Mouse (Mus musculus) MEL (cell line): ENCODE data around the gene Amh. TPM values are rescaled to one million over a fixed set of nuclear protein-coding genes. Genes with fewer than 3 reads are reported as not detected.

Experiments used
- DNase-seq: peaks from one replicate; pipeline ENCODE4 v3.0.0; 2011; ENCODE audit warnings: low read depth, low spot score
- H3K27ac ChIP-seq: 2 replicates; pipeline ENCODE4 v1.5.1; 2012; ENCODE audit warnings: low read depth, mild to moderate bottlenecking, control low read depth, low read length, moderate library complexity; ENCODE audit not compliant: control insufficient read depth
- H3K27me3 ChIP-seq, 2 experiments: fragments of 150-350 bp in 1 of 2; sonication (generic) in 1 of 2; 2 replicates each; pipeline ENCODE4 v1.6.1; 2012; ENCODE audit warnings: low read length in 2 of 2, mild to moderate bottlenecking in 2 of 2, improper control_type of control experiment in 1 of 2, moderate library complexity in 1 of 2; ENCODE audit not compliant: insufficient read depth in 2 of 2, control insufficient read depth in 1 of 2
- H3K36me3 ChIP-seq, 2 experiments: 2 replicates each; pipeline ENCODE4 v1.6.1; 2012 to 2014; ENCODE audit warnings: low read length in 2 of 2, improper control_type of control experiment in 1 of 2, inconsistent platforms in 1 of 2, mild to moderate bottlenecking in 1 of 2; ENCODE audit not compliant: insufficient read depth in 2 of 2, control insufficient read depth in 1 of 2
- H3K4me1 ChIP-seq, 2 experiments: fragments of 150-350 bp in 1 of 2; sonication (generic) in 1 of 2; 2 replicates each; pipeline ENCODE4 v1.6.1; 2012; ENCODE audit warnings: low read length in 2 of 2, improper control_type of control experiment in 1 of 2, mild to moderate bottlenecking in 1 of 2; ENCODE audit not compliant: insufficient read depth in 2 of 2, control insufficient read depth in 1 of 2
- H3K4me3 ChIP-seq, 2 experiments: fragments of 150-350 bp in 1 of 2; sonication (generic) in 1 of 2; 2 replicates each; pipeline ENCODE4 v1.5.1; 2012; ENCODE audit warnings: low read depth in 2 of 2, low read length in 2 of 2, mild to moderate bottlenecking in 2 of 2, moderate library complexity in 2 of 2, control low read depth in 1 of 2, improper control_type of control experiment in 1 of 2; ENCODE audit not compliant: control insufficient read depth in 1 of 2, insufficient read depth in 1 of 2
- H3K79me2 ChIP-seq: 2 replicates; pipeline ENCODE4 v1.6.1; 2012; ENCODE audit warnings: mild to moderate bottlenecking, low read length, moderate library complexity; ENCODE audit not compliant: control insufficient read depth, poor library complexity, insufficient read depth
- H3K9ac ChIP-seq: 2 replicates; pipeline ENCODE4 v1.6.1; 2012; ENCODE audit warnings: low read depth, mild to moderate bottlenecking, control low read depth, low read length, moderate library complexity; ENCODE audit not compliant: control insufficient read depth, poor library complexity, severe bottlenecking
- H3K9me3 ChIP-seq: fragments of 150-350 bp; sonication (generic); replicated peaks from 2 replicates; pipeline ENCODE4 v1.6.1; 2012; ENCODE audit warnings: mild to moderate bottlenecking, low read length, improper control_type of control experiment, moderate library complexity; ENCODE audit not compliant: insufficient read depth
- SMC3 ChIP-seq: IDR thresholded peaks from 2 replicates; pipeline ENCODE4 v1.6.1; 2011; ENCODE audit warnings: low read depth, low read length, improper control_type of control experiment
- TAL1 ChIP-seq: IDR thresholded peaks from 2 replicates; pipeline ENCODE4 v1.6.1; 2012; ENCODE audit warnings: mild to moderate bottlenecking, inconsistent platforms, low read length, moderate library complexity, mixed read lengths
- ZMIZ1 ChIP-seq: IDR thresholded peaks from 2 replicates; pipeline ENCODE4 v1.6.1; 2012; ENCODE audit warnings: low read depth, mild to moderate bottlenecking, inconsistent platforms, low read length, improper control_type of control experiment, moderate library complexity
- polyA plus RNA-seq, 2 experiments: library from polyadenylated mRNA; stranded (reverse) in 1 of 2; unstranded in 1 of 2; fragments of >175 nt in 1 of 2; fragments of >200 nt in 1 of 2; gene quantifications; 2 replicates each; pipeline versions ENCODE4 v1.2.1 to v1.2.4; 2012; ENCODE audit warnings: low replicate concordance in 2 of 2, low read depth in 1 of 2; ENCODE audit not compliant: insufficient read length in 2 of 2, insufficient read depth in 1 of 2, missing spikeins in 1 of 2
- total RNA-seq: library from RNA; depleted of rRNA; stranded (reverse); fragments of 300-350 nt; gene quantifications from 2 replicates; pipeline ENCODE4 v1.2.3, GENCODE M21; 2012; rRNA removed

Amh gene
- total and polyA plus RNA-seq, 3 experiments: 0.42 to 1.1 TPM; not detected in 1

- no peak for TF ChIP-seq ZMIZ1
These were observed 51.2 kb downstream of the Amh start (continued) for GRCm38 (mm10) chr10:80856267-80856666.

GRCm38 (mm10) chr10:80856908-80857307, 51.9 kb downstream of the Amh start:
- Histone ChIP-seq H3K4me1 (peaks cover 19 to 43% of the 10 kb centered on the region in 2 experiments), H3K36me3 (peaks cover 2 to 31% of the 10 kb centered on the region in 2 experiments; a peak in 3 of 4 replicates), H3K9ac (peak overlapping the region; percentile 83), H3K9me3 (no peaks in the 10 kb centered on the region), H3K27me3 (no peaks in the 10 kb centered on the region), H3K79me2 (peaks cover 64% of the 10 kb centered on the region), H3K4me3 (no peak overlapping the region), H3K27ac (peak overlapping the region; percentile 71)
- no peak for DNase-seq
- TF ChIP-seq SMC3 (no peak), TAL1 (peak; percentile 22; the same call in 1 of the 2 replicates)

Other genes with a start within 250 kb of the Amh start
- 14.3 and 14.7 TPM in 2 replicates for gene Rexo1, start 243.7 kb upstream of the Amh start, total RNA-seq
- 10 to 100 TPM in 1 of 2 experiments, not detected in 1; 54.6 TPM for gene Rexo1, start 243.7 kb upstream of the Amh start, polyA plus RNA-seq
- gene Klf16, start 227.9 kb upstream of the Amh start, total RNA-seq: 30.0 and 37.1 TPM in 2 replicates
- gene Klf16, start 227.9 kb upstream of the Amh start, polyA plus RNA-seq: 10 to 100 TPM in 1 of 2 experiments, not detected in 1; 51.1 TPM
- gene Abhd17a, start 214.9 kb upstream of the Amh start, total RNA-seq: 89.6 and 98.5 TPM in 2 replicates
- gene Abhd17a, start 214.9 kb upstream of the Amh start, polyA plus RNA-seq: 100 to 1,000 TPM in 1 of 2 experiments, 10 to 100 TPM in 1; 96.2 to 136 TPM
- 34.2 and 36.5 TPM in 2 replicates for gene Scamp4, start 202.4 kb upstream of the Amh start, total RNA-seq
- gene Scamp4, start 202.4 kb upstream of the Amh start, polyA plus RNA-seq: 100 to 1,000 TPM in 1 of 2 experiments, not detected in 1; 140 TPM
- 7.2 and 7.7 TPM in 2 replicates for gene Adat3, start 202.4 kb upstream of the Amh start, total RNA-seq
- 1 to 10 TPM in 1 of 2 experiments, not detected in 1; 7.4 TPM for gene Adat3, start 202.4 kb upstream of the Amh start, polyA plus RNA-seq
- gene Gm49322, start 199.2 kb upstream of the Amh start, total RNA-seq: 1.4 and 1.8 TPM in 2 replicates
- gene Gm49322, start 199.2 kb upstream of the Amh start, polyA plus RNA-seq: 1 to 10 TPM in 1 of 2 experiments, not detected in 1; 2.1 TPM
- gene Csnk1g2, start 182.4 kb upstream of the Amh start, total RNA-seq: 125 and 132 TPM in 2 replicates
- gene Csnk1g2, start 182.4 kb upstream of the Amh start, polyA plus RNA-seq: 100 to 1,000 TPM in 1 of 2 experiments, not detected in 1; 231 TPM
- 35.4 and 43.1 TPM in 2 replicates for gene Btbd2, start 148.2 kb upstream of the Amh start, total RNA-seq
- gene Btbd2, start 148.2 kb upstream of the Amh start, polyA plus RNA-seq: 10 to 100 TPM in 1 of 2 experiments, not detected in 1; 81.8 TPM
- 68.6 and 87.1 TPM in 2 replicates for gene Mknk2, start 127.1 kb upstream of the Amh start, total RNA-seq
- gene Mknk2, start 127.1 kb upstream of the Amh start, polyA plus RNA-seq: 100 to 1,000 TPM in 1 of 2 experiments, 10 to 100 TPM in 1; 47.4 to 184 TPM
- gene Mob3a, start 103.3 kb upstream of the Amh start, total RNA-seq: 38.3 and 38.7 TPM in 2 replicates
- gene Mob3a, start 103.3 kb upstream of the Amh start, polyA plus RNA-seq: 10 to 100 TPM in 1 of 2 experiments, not detected in 1; 63.4 TPM
- gene Izumo4, start 103.1 kb upstream of the Amh start, total RNA-seq: 1.0 and 1.5 TPM in 2 replicates
- gene Izumo4, start 103.1 kb upstream of the Amh start, polyA plus RNA-seq: 1 to 10 TPM in 1 of 2 experiments, not detected in 1; 3.8 TPM
- gene Ap3d1, start 63.0 kb upstream of the Amh start, total RNA-seq: 29.6 and 32.7 TPM in 2 replicates
- 100 to 1,000 TPM in 1 of 2 experiments, 10 to 100 TPM in 1; 54.5 to 260 TPM for gene Ap3d1, start 63.0 kb upstream of the Amh start, polyA plus RNA-seq
- 14.7 and 15.0 TPM in 2 replicates for gene Dot1l, start 50.0 kb upstream of the Amh start, total RNA-seq
- 10 to 100 TPM in 1 of 2 experiments, not detected in 1; 70.6 TPM for gene Dot1l, start 50.0 kb upstream of the Amh start, polyA plus RNA-seq
- 50.4 and 52.0 TPM in 2 replicates for gene Sf3a2, start 7.0 kb upstream of the Amh start, total RNA-seq
- 100 to 1,000 TPM in 1 of 2 experiments, not detected in 1; 210 TPM for gene Sf3a2, start 7.0 kb upstream of the Amh start, polyA plus RNA-seq
- 79.8 and 86.9 TPM in 2 replicates for gene Plekhj1, start 6.6 kb upstream of the Amh start, total RNA-seq
- 100 to 1,000 TPM in 1 of 2 experiments, not detected in 1; 217 TPM for gene Plekhj1, start 6.6 kb upstream of the Amh start, polyA plus RNA-seq
- not detected in 2 replicates for gene Jsrp1, start 8.3 kb downstream of the Amh start, total RNA-seq
- gene Jsrp1, start 8.3 kb downstream of the Amh start, polyA plus RNA-seq: under 1 TPM in 1 of 2 experiments, not detected in 1; 0.39 TPM
- gene Oaz1, start 21.4 kb downstream of the Amh start, total RNA-seq: 983 and 1,061 TPM in 2 replicates
- gene Oaz1, start 21.4 kb downstream of the Amh start, polyA plus RNA-seq: 1,000 to 10,000 TPM in 1 of 2 experiments, not detected in 1; 1,528 TPM
- gene Lingo3, start 38.8 kb downstream of the Amh start, total RNA-seq: not detected in 2 replicates
- gene Lingo3, start 38.8 kb downstream of the Amh start, polyA plus RNA-seq: not detected
- 616 and 637 TPM in 2 replicates for gene Lsm7, start 50.0 kb downstream of the Amh start, total RNA-seq
- 100 to 1,000 TPM in 1 of 2 experiments, not detected in 1; 246 TPM for gene Lsm7, start 50.0 kb downstream of the Amh start, polyA plus RNA-seq
- gene Sppl2b, start 50.0 kb downstream of the Amh start, total RNA-seq: 38.6 and 52.0 TPM in 2 replicates
- gene Sppl2b, start 50.0 kb downstream of the Amh start, polyA plus RNA-seq: 10 to 100 TPM in 1 of 2 experiments, not detected in 1; 65.9 TPM
- 0.07 and 0.15 TPM in 2 replicates for gene Tmprss9, start 66.6 kb downstream of the Amh start, total RNA-seq
- gene Tmprss9, start 66.6 kb downstream of the Amh start, polyA plus RNA-seq: under 1 TPM in 1 of 2 experiments, not detected in 1; 0.25 TPM
- 349 and 366 TPM in 2 replicates for gene Timm13, start 95.7 kb downstream of the Amh start, total RNA-seq
- 100 to 1,000 TPM; 329 to 645 TPM for gene Timm13, start 95.7 kb downstream of the Amh start, polyA plus RNA-seq
- gene Lmnb2, start 113.0 kb downstream of the Amh start, total RNA-seq: 28.4 and 32.8 TPM in 2 replicates
- gene Lmnb2, start 113.0 kb downstream of the Amh start, polyA plus RNA-seq: 10 to 100 TPM in 1 of 2 experiments, not detected in 1; 29.9 TPM
- gene Gadd45b, start 124.8 kb downstream of the Amh start, total RNA-seq: 13.3 and 13.4 TPM in 2 replicates
- 10 to 100 TPM in 1 of 2 experiments, not detected in 1; 10.1 TPM for gene Gadd45b, start 124.8 kb downstream of the Amh start, polyA plus RNA-seq
- gene Gng7, start 209.7 kb downstream of the Amh start, total RNA-seq: 0.92 and 1.3 TPM in 2 replicates
- gene Gng7, start 209.7 kb downstream of the Amh start, polyA plus RNA-seq: 1 to 10 TPM in 1 of 2 experiments, not detected in 1; 6.2 TPM
- gene Diras1, start 220.4 kb downstream of the Amh start, total RNA-seq: not detected in 2 replicates
- gene Diras1, start 220.4 kb downstream of the Amh start, polyA plus RNA-seq: under 1 TPM in 1 of 2 experiments, not detected in 1; 0.04 TPM
- gene Slc39a3, start 232.2 kb downstream of the Amh start, total RNA-seq: 14.8 and 19.5 TPM in 2 replicates
- 10 to 100 TPM in 1 of 2 experiments, not detected in 1; 15.6 TPM for gene Slc39a3, start 232.2 kb downstream of the Amh start, polyA plus RNA-seq